Mouse (Mus musculus) mouse embryonic stem cell (cell line): ENCODE results near the gene Dok4.

Experiments used
- in situ Hi-C, 2 experiments: fragments of 300-500 bp; cut with MboI; formaldehyde crosslinking; loops; 1 replicate in 1 of 2; 3 replicates in 1 of 2; pipeline ENCODE4 v1.14.3; 2019 to 2020; ENCODE audit warnings: low sequenced_read_pairs in 2 of 2, low pct_unique_long_range_greater_than_20kb in 1 of 2, mixed read lengths in 1 of 2; ENCODE audit not compliant: unreplicated experiment in 1 of 2

Dok4 gene

DNA sequence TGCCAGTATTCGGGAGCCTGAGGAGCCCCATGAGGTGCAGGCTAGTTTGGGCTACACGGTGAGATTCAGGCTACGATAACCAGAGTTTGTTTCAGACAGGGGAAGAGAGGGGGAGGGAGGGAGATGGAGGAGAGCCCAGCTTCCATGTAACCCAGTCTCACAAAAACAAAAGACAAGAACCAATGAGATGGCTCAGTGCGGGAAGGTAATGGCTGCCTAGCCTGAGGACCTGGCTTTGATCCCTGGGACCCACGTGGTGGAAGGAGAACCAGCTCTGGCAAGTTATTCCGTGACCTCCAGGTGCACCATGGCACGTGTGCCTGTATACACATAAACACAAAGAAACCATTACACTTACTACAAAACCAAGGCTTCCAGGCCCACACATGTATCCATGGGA, 55.6 kb downstream of the Dok4 start:
- in situ Hi-C loops, result no loop called here

DNA sequence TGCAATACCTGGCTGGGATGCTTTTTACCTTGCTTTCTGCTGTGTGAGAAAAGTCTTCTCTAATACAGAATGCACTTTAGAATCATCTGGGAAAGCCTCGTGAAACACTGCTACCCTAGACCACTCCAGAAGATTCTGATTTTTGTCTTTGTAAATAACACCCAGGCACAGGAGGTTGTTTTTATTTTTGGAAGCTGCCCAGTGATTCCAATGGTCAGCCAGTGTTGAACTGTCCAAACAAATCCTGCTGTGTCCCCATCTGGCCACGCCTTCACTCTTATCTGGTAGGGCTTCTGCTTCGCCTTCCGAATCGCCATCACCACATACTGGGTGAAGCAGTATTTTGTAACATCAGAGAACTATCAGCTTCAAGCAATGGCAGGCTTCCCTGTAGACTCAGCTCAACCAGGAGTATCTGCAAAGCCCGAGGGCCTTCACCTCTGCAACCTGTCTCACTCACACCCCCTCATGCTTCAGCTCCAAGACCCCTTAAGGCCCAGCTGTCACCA, 56.4 kb downstream of the Dok4 start:
- in situ Hi-C loops, result loop anchor here in 1 of 2 experiments (5.0 kb wide), 1 partner anchor 88 kb away; no protein-coding TSS in a partner anchor

DNA sequence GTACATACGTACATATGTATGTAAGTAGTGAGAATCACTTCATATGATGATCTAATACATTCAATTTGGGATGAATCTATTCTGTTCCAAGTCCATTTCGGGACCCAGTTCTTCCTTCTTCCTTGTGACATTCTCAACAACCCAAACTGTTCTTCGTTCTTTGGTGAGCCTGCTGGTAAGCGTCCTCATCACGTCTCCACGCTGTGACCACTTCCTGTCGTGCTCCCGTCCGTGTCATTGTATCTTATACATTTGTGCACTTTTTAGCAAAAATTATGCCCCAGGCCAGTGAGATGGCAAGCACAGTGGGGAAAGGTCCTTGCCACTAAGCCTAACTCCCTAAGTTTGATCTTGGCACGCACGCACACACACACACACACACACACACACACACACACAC, 58.2 kb downstream of the Dok4 start:
- in situ Hi-C loops, result loop anchor here in 1 of 2 experiments (5.0 kb wide), 1 partner anchor 89 kb away; no protein-coding TSS in a partner anchor

DNA sequence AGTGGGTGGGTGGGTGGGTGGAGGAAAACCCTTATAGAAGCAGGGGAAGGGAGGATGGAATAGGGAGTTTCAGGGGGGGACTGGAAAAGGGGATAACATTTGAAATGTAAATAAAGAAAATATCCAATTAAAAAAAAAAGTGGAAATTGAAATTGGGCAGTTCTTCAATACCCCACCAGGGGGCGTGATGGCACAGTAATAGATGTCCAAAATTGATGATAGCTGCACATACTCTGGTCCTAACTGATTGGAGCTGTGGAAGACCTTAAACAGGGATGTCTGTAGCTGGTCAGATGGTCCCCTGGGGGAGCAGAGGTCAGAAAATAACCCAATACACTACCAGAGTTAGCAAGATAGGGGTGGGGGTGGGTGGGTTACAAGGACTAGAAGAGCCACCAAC, 61.6 kb downstream of the Dok4 start:
- in situ Hi-C loops, result no loop called here
